Mouse (Mus musculus) monocyte, adult 5-6 weeks (primary cell): ENCODE results near the gene Tuba1c. TPM values are rescaled to one million over a fixed set of nuclear protein-coding genes. Genes with fewer than 3 reads are reported as not detected.
A peak's percentile ranks its signal among the peaks of the same experiment; 100 is the strongest.
"Not testable (repeated sequence)": the region's sequence is repeated elsewhere in the genome, so short reads cannot be mapped to it uniquely, and the experiment has no call there.

Experiments
- ATAC-seq: fragments of 153-309, 156-312 bp; replicated peaks from 2 replicates; pipeline ENCODE4 v1.8.0; 2017; ENCODE audit warnings: mild to moderate bottlenecking; ENCODE audit not compliant: low TSS enrichment, insufficient number of reproducible peaks, severe bottlenecking, poor library complexity, low FRiP score
- total RNA-seq: library from RNA; stranded (forward); fragments of 200-1000, 200-491, 200-594 nt; gene quantifications from 3 replicates; pipeline ENCODE4 v1.2.3, GENCODE M21; 2017

The Tuba1c gene
- total RNA-seq, 1 experiment from 2014 or later: 116 TPM

- no peak for ATAC-seq
Measured at GRCm38 (mm10) chr15:99042334-99042733, 12.6 kb downstream of the Tuba1c start.

- ATAC-seq: no peak
Measured at GRCm38 (mm10) chr15:99044854-99045253, 15.2 kb downstream of the Tuba1c start.

- ATAC-seq: not testable (repeated sequence)
Measured at GRCm38 (mm10) chr15:99045734-99046133, 16.0 kb downstream of the Tuba1c start.

DNA sequence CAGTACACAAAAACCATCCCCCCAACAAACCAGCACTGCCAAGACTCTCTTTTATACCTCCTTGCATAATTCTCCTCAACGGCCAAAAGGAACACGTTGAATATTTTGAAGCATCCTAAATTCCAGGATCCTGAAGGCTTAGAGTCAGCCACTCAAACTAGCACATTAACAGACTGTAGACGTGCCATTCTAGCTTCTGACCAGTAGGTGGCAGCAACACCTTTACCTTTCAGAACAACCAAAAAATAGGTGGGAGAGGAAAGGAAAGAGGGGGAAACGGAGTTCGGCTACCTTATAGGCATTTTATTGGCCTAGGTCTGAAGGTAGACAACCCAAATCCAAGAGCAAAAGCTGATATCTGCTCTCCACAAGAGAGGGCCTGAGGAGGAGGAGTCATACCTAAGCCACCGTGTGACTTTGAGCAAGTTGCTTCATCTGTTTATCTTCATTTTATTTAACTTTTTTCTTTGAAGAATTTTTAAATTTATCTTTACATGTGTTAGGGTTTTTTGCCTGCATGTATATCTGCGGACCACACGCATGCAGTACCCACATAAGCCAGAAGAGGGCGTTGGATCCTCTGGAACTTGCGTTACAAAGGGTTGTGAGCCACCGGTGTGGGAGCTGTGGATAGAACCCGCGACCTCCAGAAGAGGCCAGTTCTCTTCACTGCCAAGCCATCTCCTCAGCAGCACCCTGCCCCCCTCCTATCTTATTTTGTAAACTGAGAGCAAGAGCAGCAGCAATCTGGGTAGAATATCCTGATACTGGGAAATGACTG is 20.0 kb downstream of the Tuba1c start:
- peak; percentile 61; the same call in 1 of the 2 replicates for ATAC-seq

- no peak for ATAC-seq
Measured at GRCm38 (mm10) chr15:99053373-99053772, 23.7 kb downstream of the Tuba1c start.

- no peak for ATAC-seq
Measured at GRCm38 (mm10) chr15:99055040-99055439, 25.3 kb downstream of the Tuba1c start, which contains the start of gene Prph. Prph (plus strand) TSS chr15:99055174.

DNA sequence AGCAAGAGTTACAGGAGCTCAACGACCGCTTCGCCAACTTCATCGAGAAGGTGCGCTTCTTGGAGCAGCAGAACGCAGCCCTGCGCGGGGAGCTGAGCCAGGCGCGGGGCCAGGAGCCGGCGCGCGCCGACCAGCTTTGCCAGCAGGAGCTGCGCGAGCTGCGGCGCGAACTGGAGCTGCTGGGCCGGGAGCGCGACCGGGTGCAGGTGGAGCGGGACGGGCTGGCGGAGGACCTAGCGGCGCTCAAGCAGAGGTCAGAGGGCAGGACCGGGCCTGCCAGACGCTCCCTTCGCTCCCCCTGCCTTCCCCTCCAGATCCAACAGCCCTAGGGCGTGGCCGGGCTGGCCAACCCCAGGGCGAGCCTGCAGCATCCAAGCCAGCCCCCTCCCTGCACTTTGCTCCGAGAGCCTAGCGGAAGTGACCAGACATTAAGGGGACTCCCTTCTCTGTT is 25.8 kb downstream of the Tuba1c start:
- peak; percentile 18; the same call in 1 of the 2 replicates for ATAC-seq

- no peak for ATAC-seq
Measured at GRCm38 (mm10) chr15:99056332-99056731, 26.6 kb downstream of the Tuba1c start.

GRCm38 (mm10) chr15:99065557-99066165 is 36.0 kb downstream of the Tuba1c start:
- no peak for ATAC-seq

DNA sequence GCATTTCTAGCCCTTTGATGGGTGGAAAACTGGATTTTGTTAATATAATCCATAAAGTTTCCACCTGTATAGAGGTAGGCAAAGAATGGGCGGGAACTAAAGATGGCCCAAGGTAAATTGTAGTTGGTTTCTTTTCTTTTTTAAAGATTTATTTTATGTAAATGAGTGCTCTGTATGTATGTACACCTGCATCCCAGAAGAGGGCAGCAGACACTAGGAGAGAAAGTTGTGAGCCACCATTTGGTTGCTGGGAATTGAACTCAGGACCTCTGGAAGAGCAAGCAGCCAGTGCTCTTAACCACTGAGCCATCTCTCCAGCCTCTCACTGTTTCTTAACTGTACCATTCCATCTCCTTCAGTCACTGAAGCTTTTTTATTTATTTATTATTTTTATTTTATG is 42.3 kb downstream of the Tuba1c start:
- no peak for ATAC-seq

GRCm38 (mm10) chr15:99074019-99074599 is 44.4 kb downstream of the Tuba1c start, which contains the start of gene Troap:
Troap (plus strand) TSS chr15:99074575.
- ATAC-seq: no peak

- ATAC-seq: peak; percentile 98
Measured at GRCm38 (mm10) chr15:99074600-99075333, 45.1 kb downstream of the Tuba1c start.

- not testable (repeated sequence) for ATAC-seq
Measured at GRCm38 (mm10) chr15:99076011-99076410, 46.3 kb downstream of the Tuba1c start.

DNA sequence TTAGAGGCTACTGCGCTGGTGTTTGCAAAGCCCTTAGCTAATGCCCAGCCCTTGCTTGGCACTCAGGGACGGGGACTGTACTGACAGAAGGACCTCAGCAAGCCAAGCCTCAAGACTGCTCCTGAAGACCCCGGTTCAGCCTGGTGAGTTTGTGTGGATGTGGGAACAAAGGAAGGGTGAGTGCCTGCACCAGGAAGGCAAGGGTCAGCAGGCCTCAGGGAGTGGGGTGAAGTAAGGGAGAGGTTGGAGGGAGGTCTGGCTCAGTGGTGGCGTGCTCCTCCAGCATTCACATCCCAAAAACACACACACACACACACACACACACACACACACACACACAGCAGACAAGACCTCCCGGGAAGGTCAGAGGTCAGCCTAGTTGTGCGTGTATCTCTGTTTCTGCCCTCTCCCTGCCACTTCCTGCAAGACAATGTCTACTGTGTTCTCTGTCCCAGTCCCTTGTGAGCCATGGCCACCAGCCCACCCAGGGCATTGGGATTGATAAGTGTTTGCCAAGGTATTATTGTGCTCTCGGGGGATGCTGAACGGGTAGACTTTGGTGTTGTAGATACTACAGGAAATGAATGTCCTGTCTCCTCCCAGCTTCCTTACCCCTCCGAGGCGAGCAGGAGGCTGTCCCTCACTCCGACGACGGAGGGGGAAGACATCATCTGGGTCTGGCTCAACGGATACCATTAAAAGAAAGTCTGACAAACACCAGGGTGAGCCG is 48.7 kb downstream of the Tuba1c start:
- ATAC-seq: no peak

- ATAC-seq: no peak
Measured at GRCm38 (mm10) chr15:99079804-99080203, 50.1 kb downstream of the Tuba1c start.

DNA sequence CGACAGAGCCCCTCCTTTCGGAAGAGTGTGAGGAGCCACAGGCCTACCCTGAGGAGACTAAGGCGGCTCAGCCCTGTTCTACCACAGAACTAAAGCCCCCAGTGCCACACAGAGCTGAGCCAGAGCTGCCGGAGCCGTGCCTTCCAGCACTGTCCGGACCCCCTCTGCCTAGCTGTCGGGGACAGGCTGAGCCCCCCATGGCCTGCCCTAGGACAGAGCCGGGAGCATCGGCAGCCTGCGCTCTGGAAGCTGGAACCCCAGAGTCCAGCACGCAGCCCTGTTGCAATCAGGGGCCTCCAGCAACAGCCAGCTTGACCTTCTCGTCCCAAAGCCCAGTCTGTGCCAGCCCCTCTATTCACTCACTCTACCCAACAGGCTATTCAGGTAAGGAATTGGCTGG is 52.6 kb downstream of the Tuba1c start:
- ATAC-seq: no peak

- no peak for ATAC-seq
Measured at GRCm38 (mm10) chr15:99082840-99083239, 53.1 kb downstream of the Tuba1c start.

- ATAC-seq: no peak
Measured at GRCm38 (mm10) chr15:99083258-99083657, 53.6 kb downstream of the Tuba1c start.
